Mouse (Mus musculus) cortical plate, adult 2 months (tissue): ENCODE results near the gene Ddx11.

Source experiments
- CTCF ChIP-seq: fragments of 200-500 bp; IDR thresholded peaks from 2 replicates; pipeline ENCODE4 v1.5.1; 2011; ENCODE audit warnings: mild to moderate bottlenecking, control low read depth, low read length; ENCODE audit not compliant: insufficient read depth; ENCODE audit errors: extremely low read depth
- POLR2A ChIP-seq: fragments of 200-500 bp; IDR thresholded peaks from 2 replicates; pipeline ENCODE4 v1.6.1; 2011; ENCODE audit warnings: mild to moderate bottlenecking, low read length, control low read depth; ENCODE audit not compliant: insufficient read depth; ENCODE audit errors: extremely low read depth

- TF ChIP-seq POLR2A (no peak), CTCF (no peak)
Measured at GRCm38 (mm10) chr17:66077437-66077850, 45.9 kb upstream of the Ddx11 start.
